Mouse (Mus musculus): ENCODE measurements around the gene Eif3a. TPM values are rescaled to one million over a fixed set of nuclear protein-coding genes. Genes with fewer than 3 reads are reported as not detected.

Eif3a gene
- polyA plus RNA-seq, 1 experiment from 2014 or later: 162 TPM

Small RNA genes lying within 50 kb of the gene (microRNA-seq; reads per million reads assigned to microRNA genes)
- gene mmu-mir-3084-1: not detected

Other genes starting within 250 kb of the Eif3a start
- gene Cacul1, start 209.6 kb downstream of the Eif3a start, polyA plus RNA-seq (2015; fragmentation: Nextera tagmentation; extraction: Ambion mirVana): 20.8 and 22.7 TPM in 2 replicates
- 1.2 and 1.6 TPM in 2 replicates for gene Nanos1, start 34.7 kb downstream of the Eif3a start, polyA plus RNA-seq (2015; fragmentation: Nextera tagmentation; extraction: Ambion mirVana)
- 38.1 and 42.7 TPM in 2 replicates for gene Fam45a, start 20.9 kb upstream of the Eif3a start, polyA plus RNA-seq (2015; fragmentation: Nextera tagmentation; extraction: Ambion mirVana)
- 13.6 and 14.6 TPM in 2 replicates for gene Sfxn4, start 70.8 kb upstream of the Eif3a start, polyA plus RNA-seq (2015; fragmentation: Nextera tagmentation; extraction: Ambion mirVana)
- gene Prdx3, start 83.9 kb upstream of the Eif3a start, polyA plus RNA-seq (2015; fragmentation: Nextera tagmentation; extraction: Ambion mirVana): 96.5 and 98.4 TPM in 2 replicates
- 1.5 and 2.1 TPM in 2 replicates for gene Grk5, start 99.1 kb upstream of the Eif3a start, polyA plus RNA-seq (2015; fragmentation: Nextera tagmentation; extraction: Ambion mirVana)